Mouse (Mus musculus): Measurements from ENCODE around the gene Gm8298. TPM values are rescaled to one million over a fixed set of nuclear protein-coding genes. Genes with fewer than 3 reads are reported as not detected.
A peak's percentile ranks its signal among the peaks of the same experiment; 100 is the strongest.
"Not testable (repeated sequence)": the region's sequence is repeated elsewhere in the genome, so short reads cannot be mapped to it uniquely, and the experiment has no call there.

Gene Gm8298
- not detected in 2 replicates for polyA plus RNA-seq (2015; fragmentation: Nextera tagmentation; extraction: Ambion mirVana)

DNA sequence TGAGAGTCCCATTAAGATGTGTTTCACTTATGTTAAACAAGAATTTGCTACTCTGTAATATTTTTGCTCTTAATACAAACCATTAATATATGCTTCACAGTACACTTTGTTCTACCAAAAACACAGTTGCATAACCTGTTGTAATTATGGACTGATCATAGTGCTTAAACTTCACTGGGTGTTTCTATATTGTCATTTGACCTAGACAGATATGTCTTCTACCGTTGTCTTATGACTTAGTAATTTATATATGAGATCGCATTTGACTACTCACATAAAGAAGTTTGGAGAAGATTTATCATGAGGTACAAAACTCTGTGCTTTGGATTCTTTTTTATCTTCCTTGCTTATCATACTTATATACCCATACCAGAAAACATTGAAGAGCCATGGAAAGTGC, at the start of gene Gm8298:
Gene Gm8298 (plus strand): TSS at position 301 of the 400 bp plus-strand sequence.
- Histone ChIP-seq H3K4me1 (replicated peaks; ENCODE audit: control insufficient read depth, insufficient read depth, low read length) (no peaks in the 10 kb centered on the region), H3K36me3 (ENCODE audit: control insufficient read depth, insufficient read depth) (no peaks in the 10 kb centered on the region), H3K4me2 (ENCODE audit: low read length) (no peak within 1 kb of the TSS), H3K27me3 (replicated peaks; ENCODE audit: control insufficient read depth, insufficient read depth, low read length) (no peaks in the 10 kb centered on the region), H3K9me3 (ENCODE audit: control insufficient read depth, low read length) (no peaks in the 10 kb centered on the region), H3K27ac (ENCODE audit: low read length) (no peak within 1 kb of the TSS), H3K4me3 (replicated peaks; ENCODE audit: low read length) (no peak within 1 kb of the TSS), H3K9ac (replicated peaks; ENCODE audit: low read depth, low read length) (no peak within 1 kb of the TSS)
- ATAC-seq = no peak
- 96% methylated on average over 2 of the region's 2 CpGs for WGBS

DNA sequence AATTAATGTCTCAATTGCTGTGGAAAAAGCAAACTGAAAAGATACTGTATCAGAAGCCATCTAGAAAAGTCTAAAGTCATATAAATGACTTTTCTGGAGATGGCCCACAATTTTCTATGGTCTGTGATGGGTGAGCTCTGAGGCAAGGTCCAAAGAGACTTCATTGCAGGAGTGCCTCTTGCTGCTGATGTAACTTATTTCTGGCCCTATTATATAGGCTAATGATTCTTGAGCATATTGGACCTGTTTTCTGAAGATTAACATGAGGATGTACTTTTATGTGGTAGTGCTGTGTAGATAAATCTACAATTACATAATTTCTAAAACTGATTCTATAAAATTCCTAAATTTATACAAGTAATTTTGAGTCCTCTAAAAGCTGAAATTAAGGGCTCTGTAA, 47.7 kb upstream of the Gm8298 start:
- H3K36me3 ChIP-seq (ENCODE audit: control insufficient read depth, insufficient read depth) = no peaks in the 10 kb centered on the region
- H3K27ac ChIP-seq (ENCODE audit: low read length) = no peak overlapping the region
- H3K9me3 ChIP-seq (ENCODE audit: control insufficient read depth, low read length) = no peaks in the 10 kb centered on the region
- H3K4me2 ChIP-seq (ENCODE audit: low read length) = no peak overlapping the region
- ATAC-seq = no peak
- no peaks in the 10 kb centered on the region for H3K27me3 ChIP-seq (replicated peaks; ENCODE audit: control insufficient read depth, insufficient read depth, low read length)
- no peak overlapping the region for H3K4me3 ChIP-seq (replicated peaks; ENCODE audit: low read length)
- H3K9ac ChIP-seq (replicated peaks; ENCODE audit: low read depth, low read length) = no peak overlapping the region
- H3K4me1 ChIP-seq (replicated peaks; ENCODE audit: control insufficient read depth, insufficient read depth, low read length) = no peaks in the 10 kb centered on the region

DNA sequence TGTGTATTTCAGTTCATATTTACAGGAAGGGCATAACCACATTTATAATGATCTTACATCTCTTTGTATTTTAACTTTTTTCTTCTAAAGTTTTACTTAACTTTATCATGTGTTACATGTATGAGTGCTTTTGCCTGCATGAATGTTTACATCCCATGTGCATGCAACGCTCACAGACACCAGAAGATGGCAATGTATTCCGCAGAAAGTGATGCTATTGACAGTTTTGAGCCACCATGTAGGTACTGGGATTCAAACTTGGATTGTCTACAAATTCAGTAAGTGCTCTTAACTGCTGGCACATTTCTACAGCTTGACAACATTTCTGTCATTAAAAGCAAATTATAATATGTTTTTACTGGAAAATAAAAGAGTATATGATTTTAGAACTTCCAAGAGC, 9.9 kb downstream of the Gm8298 start:
- Histone ChIP-seq H3K27ac (ENCODE audit: low read length) (no peak overlapping the region), H3K4me2 (ENCODE audit: low read length) (no peak overlapping the region), H3K4me3 (replicated peaks; ENCODE audit: low read length) (no peak overlapping the region), H3K4me1 (replicated peaks; ENCODE audit: control insufficient read depth, insufficient read depth, low read length) (no peaks in the 10 kb centered on the region), H3K27me3 (replicated peaks; ENCODE audit: control insufficient read depth, insufficient read depth, low read length) (no peaks in the 10 kb centered on the region), H3K9ac (replicated peaks; ENCODE audit: low read depth, low read length) (no peak overlapping the region), H3K36me3 (ENCODE audit: control insufficient read depth, insufficient read depth) (no peaks in the 10 kb centered on the region), H3K9me3 (ENCODE audit: control insufficient read depth, low read length) (no peaks in the 10 kb centered on the region)
- ATAC-seq = peak; percentile 63; the same call in 1 of the 2 replicates
- 29% methylated on average over 2 of the region's 2 CpGs for WGBS

DNA sequence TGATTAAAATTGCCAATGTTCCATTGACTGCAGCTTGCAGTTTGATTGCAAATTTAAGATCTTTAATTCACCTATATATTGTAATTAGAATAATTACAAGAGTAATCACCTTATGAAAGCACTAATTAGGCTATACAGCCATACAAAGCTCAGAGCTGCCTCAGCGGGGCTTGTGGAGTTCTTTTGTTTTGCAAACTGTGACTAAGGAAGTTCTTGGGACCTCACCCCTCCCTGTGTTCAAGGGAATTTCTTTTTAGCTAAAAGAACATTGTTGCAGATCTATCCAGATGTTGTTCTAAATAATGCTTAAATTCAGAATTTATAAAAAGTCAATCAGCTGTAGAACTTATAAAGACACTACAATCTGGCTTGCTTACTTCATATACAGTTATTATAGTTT, 16.8 kb downstream of the Gm8298 start:
- H3K27me3 ChIP-seq (replicated peaks; ENCODE audit: control insufficient read depth, insufficient read depth, low read length) = not testable (repeated sequence)
- 6% methylated on average over 1 of the region's 1 CpGs for WGBS

DNA sequence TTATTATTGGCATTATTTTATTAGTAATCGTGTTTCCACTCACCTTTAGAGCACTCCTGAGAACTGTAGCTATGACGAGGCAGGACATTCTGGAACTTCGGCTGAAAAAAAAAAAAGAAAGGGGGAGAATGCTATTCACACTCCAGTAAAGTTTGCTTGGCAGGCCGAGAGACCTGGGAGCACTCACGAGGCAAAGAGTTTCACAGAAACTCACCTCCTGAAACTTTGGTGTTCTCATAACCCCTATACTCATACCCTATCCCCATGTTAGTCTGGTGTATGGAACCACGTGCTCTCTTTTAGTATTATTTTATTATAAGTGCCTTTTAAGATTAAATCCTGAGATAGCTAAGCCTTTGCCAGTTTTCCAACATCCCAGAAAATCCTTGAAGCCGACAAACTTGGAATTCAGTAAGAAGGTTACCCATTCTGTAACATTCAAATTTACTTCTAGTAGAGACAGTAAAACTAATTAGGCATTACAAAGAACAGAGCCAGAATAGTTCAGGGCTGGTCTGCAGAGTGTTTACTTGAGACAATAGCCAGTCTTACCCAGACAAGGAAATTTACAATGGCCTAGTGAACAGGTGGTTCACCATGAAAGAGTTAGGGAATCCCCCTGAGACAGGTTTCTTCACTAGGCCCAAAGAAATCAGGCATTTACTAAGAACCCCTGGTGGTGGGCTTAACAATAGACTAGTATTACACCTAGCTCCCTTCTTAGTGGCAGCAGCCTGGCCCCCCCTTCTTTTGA, 19.1 kb downstream of the Gm8298 start:
- not testable (repeated sequence) for H3K9me3 ChIP-seq (ENCODE audit: control insufficient read depth, low read length); H3K4me3 ChIP-seq (replicated peaks; ENCODE audit: low read length); H3K27ac ChIP-seq (ENCODE audit: low read length); H3K27me3 ChIP-seq (replicated peaks; ENCODE audit: control insufficient read depth, insufficient read depth, low read length); ATAC-seq; H3K4me2 ChIP-seq (ENCODE audit: low read length); H3K4me1 ChIP-seq (replicated peaks; ENCODE audit: control insufficient read depth, insufficient read depth, low read length); H3K36me3 ChIP-seq (ENCODE audit: control insufficient read depth, insufficient read depth); H3K9ac ChIP-seq (replicated peaks; ENCODE audit: low read depth, low read length)
- WGBS = 73% methylated on average over 7 of the region's 7 CpGs

More for the DNA sequence above, 16.8 kb downstream of the Gm8298 start:
- ATAC-seq; H3K4me1 ChIP-seq (replicated peaks; ENCODE audit: control insufficient read depth, insufficient read depth, low read length); H3K4me3 ChIP-seq (replicated peaks; ENCODE audit: low read length); H3K9me3 ChIP-seq (ENCODE audit: control insufficient read depth, low read length); H3K9ac ChIP-seq (replicated peaks; ENCODE audit: low read depth, low read length); H3K27ac ChIP-seq (ENCODE audit: low read length); H3K36me3 ChIP-seq (ENCODE audit: control insufficient read depth, insufficient read depth); H3K4me2 ChIP-seq (ENCODE audit: low read length): not testable (repeated sequence)

DNA sequence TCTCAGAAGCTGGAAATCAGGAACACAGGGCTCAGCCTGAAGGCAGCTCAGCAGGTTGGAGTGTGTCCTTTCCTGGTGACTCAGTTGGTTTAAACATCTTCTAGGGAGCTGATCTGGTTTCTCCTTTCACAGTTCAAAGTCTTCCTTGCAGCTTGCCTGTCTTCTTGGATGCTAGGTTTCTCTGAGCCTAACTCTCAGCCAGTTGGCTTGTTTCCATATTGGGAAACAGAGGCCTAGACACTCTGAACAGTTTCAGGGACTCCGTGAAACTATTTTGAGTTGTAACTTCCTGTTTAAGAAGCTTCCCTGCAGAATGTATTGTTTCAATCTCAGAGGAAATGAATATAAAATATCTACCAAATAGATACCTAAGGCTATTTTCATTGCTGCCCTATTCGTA, 32.4 kb downstream of the Gm8298 start:
- Histone ChIP-seq H3K27me3 (replicated peaks; ENCODE audit: control insufficient read depth, insufficient read depth, low read length) (no peaks in the 10 kb centered on the region), H3K9ac (replicated peaks; ENCODE audit: low read depth, low read length) (no peak overlapping the region), H3K36me3 (ENCODE audit: control insufficient read depth, insufficient read depth) (no peaks in the 10 kb centered on the region), H3K9me3 (ENCODE audit: control insufficient read depth, low read length) (no peaks in the 10 kb centered on the region), H3K4me3 (replicated peaks; ENCODE audit: low read length) (no peak overlapping the region), H3K27ac (ENCODE audit: low read length) (no peak overlapping the region), H3K4me2 (ENCODE audit: low read length) (no peak overlapping the region), H3K4me1 (replicated peaks; ENCODE audit: control insufficient read depth, insufficient read depth, low read length) (no peaks in the 10 kb centered on the region)
- no peak for ATAC-seq
- WGBS = 90% methylated on average over 2 of the region's 2 CpGs

DNA sequence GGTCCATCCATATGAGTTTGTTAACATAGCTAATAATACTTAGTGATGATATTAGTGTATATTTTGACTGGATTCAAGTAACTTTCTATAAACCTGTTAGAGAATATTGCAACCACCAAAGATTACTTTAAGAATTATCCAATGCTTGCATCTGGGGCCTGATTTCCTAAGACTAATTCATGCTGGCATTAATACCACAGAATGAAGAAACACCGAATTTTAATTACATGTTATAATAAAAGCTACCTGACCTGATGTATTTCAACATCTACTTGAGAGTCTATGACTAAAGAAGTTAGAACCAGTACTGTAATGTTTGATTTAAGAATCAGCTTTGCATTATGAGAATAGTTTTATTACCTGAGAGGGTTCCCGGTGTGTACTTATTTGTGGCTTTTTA, 64.1 kb downstream of the Gm8298 start, which contains the start of gene C130079G13Rik:
Gene C130079G13Rik (plus strand): TSS at position 301 of the 400 bp plus-strand sequence.
- Histone ChIP-seq H3K4me3 (replicated peaks; ENCODE audit: low read length) (no peak within 1 kb of the TSS), H3K27me3 (replicated peaks; ENCODE audit: control insufficient read depth, insufficient read depth, low read length) (no peaks in the 10 kb centered on the region), H3K36me3 (ENCODE audit: control insufficient read depth, insufficient read depth) (no peaks in the 10 kb centered on the region), H3K9me3 (ENCODE audit: control insufficient read depth, low read length) (no peaks in the 10 kb centered on the region), H3K27ac (ENCODE audit: low read length) (no peak within 1 kb of the TSS), H3K9ac (replicated peaks; ENCODE audit: low read depth, low read length) (no peak within 1 kb of the TSS), H3K4me2 (ENCODE audit: low read length) (no peak within 1 kb of the TSS), H3K4me1 (replicated peaks; ENCODE audit: control insufficient read depth, insufficient read depth, low read length) (no peaks in the 10 kb centered on the region)
- 90% methylated on average over 2 of the region's 2 CpGs for WGBS
- no peak for ATAC-seq

Other genes with a start within 250 kb of the Gm8298 start
- gene Gm5538, start 131.3 kb upstream of the Gm8298 start, polyA plus RNA-seq (2015; fragmentation: Nextera tagmentation; extraction: Ambion mirVana) = not detected in 2 replicates
- not detected in 2 replicates for gene C130079G13Rik, start 64.2 kb downstream of the Gm8298 start, polyA plus RNA-seq (2015; fragmentation: Nextera tagmentation; extraction: Ambion mirVana)
- gene Aadacl2, start 145.7 kb downstream of the Gm8298 start, polyA plus RNA-seq (2015; fragmentation: Nextera tagmentation; extraction: Ambion mirVana) = not detected in 2 replicates
- not detected in 2 replicates for gene Aadac, start 164.7 kb downstream of the Gm8298 start, polyA plus RNA-seq (2015; fragmentation: Nextera tagmentation; extraction: Ambion mirVana)
- gene Sucnr1, start 220.8 kb downstream of the Gm8298 start, polyA plus RNA-seq (2015; fragmentation: Nextera tagmentation; extraction: Ambion mirVana) = not detected in 2 replicates

Data from forebrain, embryonic 16.5 days (tissue).